Mouse (Mus musculus): ENCODE results near the gene Pmch. TPM values are rescaled to one million over a fixed set of nuclear protein-coding genes. Genes with fewer than 3 reads are reported as not detected.

Pmch gene
- polyA plus RNA-seq, 1 experiment from 2014 or later: 0.47 TPM

GRCm38 (mm10) chr10:88113290-88113689, 22.4 kb downstream of the Pmch start:
- 86% methylated on average over 2 of the region's 2 CpGs for WGBS
- H3K4me3 ChIP-seq (ENCODE audit: low read depth, low read length): no peak overlapping the region
- H3K4me2 ChIP-seq (ENCODE audit: low read depth, low read length): no peak overlapping the region
- H3K9ac ChIP-seq (replicated peaks; ENCODE audit: low read depth, low read length): no peak overlapping the region
- H3K4me1 ChIP-seq (ENCODE audit: control insufficient read depth, insufficient read depth, low read length): no peaks in the 10 kb centered on the region
- no peaks in the 10 kb centered on the region for H3K27me3 ChIP-seq (ENCODE audit: control insufficient read depth, insufficient read depth, low read length)
- no peak overlapping the region for H3K27ac ChIP-seq (ENCODE audit: low read depth, low read length)
- no peaks in the 10 kb centered on the region for H3K9me3 ChIP-seq (ENCODE audit: control insufficient read depth, low read length)
- H3K36me3 ChIP-seq (ENCODE audit: control insufficient read depth, insufficient read depth, low read length): no peaks in the 10 kb centered on the region
- no peak for ATAC-seq (ENCODE audit: low read depth)

GRCm38 (mm10) chr10:88119721-88120120, 28.8 kb downstream of the Pmch start:
- H3K4me1 ChIP-seq (ENCODE audit: control insufficient read depth, insufficient read depth, low read length): no peaks in the 10 kb centered on the region
- H3K4me3 ChIP-seq (ENCODE audit: low read depth, low read length): no peak overlapping the region
- H3K36me3 ChIP-seq (ENCODE audit: control insufficient read depth, insufficient read depth, low read length): no peaks in the 10 kb centered on the region
- no peak overlapping the region for H3K9ac ChIP-seq (replicated peaks; ENCODE audit: low read depth, low read length)
- no peaks in the 10 kb centered on the region for H3K27me3 ChIP-seq (ENCODE audit: control insufficient read depth, insufficient read depth, low read length)
- H3K27ac ChIP-seq (ENCODE audit: low read depth, low read length): no peak overlapping the region
- no peaks in the 10 kb centered on the region for H3K9me3 ChIP-seq (ENCODE audit: control insufficient read depth, low read length)
- no peak overlapping the region for H3K4me2 ChIP-seq (ENCODE audit: low read depth, low read length)
- ATAC-seq (ENCODE audit: low read depth): no peak

GRCm38 (mm10) chr10:88135630-88136029, 44.8 kb downstream of the Pmch start:
- H3K36me3 ChIP-seq (ENCODE audit: control insufficient read depth, insufficient read depth, low read length): no peaks in the 10 kb centered on the region
- H3K4me3 ChIP-seq (ENCODE audit: low read depth, low read length): no peak overlapping the region
- no peak for ATAC-seq (ENCODE audit: low read depth)
- H3K4me1 ChIP-seq (ENCODE audit: control insufficient read depth, insufficient read depth, low read length): no peaks in the 10 kb centered on the region
- H3K9me3 ChIP-seq (ENCODE audit: control insufficient read depth, low read length): no peaks in the 10 kb centered on the region
- 97% methylated on average over 16 of the region's 16 CpGs for WGBS
- H3K9ac ChIP-seq (replicated peaks; ENCODE audit: low read depth, low read length): no peak overlapping the region
- no peak overlapping the region for H3K4me2 ChIP-seq (ENCODE audit: low read depth, low read length)
- no peak overlapping the region for H3K27ac ChIP-seq (ENCODE audit: low read depth, low read length)
- H3K27me3 ChIP-seq (ENCODE audit: control insufficient read depth, insufficient read depth, low read length): no peaks in the 10 kb centered on the region

Other genes with a start within 250 kb of the Pmch start
- gene Igf1, start 232.8 kb upstream of the Pmch start, polyA plus RNA-seq (2014; fragmentation: Nextera tagmentation; extraction: Ambion mirVana): 25.7 and 31.1 TPM in 2 replicates
- gene Parpbp, start 55.9 kb downstream of the Pmch start, polyA plus RNA-seq (2014; fragmentation: Nextera tagmentation; extraction: Ambion mirVana): 2.1 and 2.8 TPM in 2 replicates
- 23.6 and 25.8 TPM in 2 replicates for gene Nup37, start 55.9 kb downstream of the Pmch start, polyA plus RNA-seq (2014; fragmentation: Nextera tagmentation; extraction: Ambion mirVana)
- 38.7 and 42.6 TPM in 2 replicates for gene Washc3, start 110.0 kb downstream of the Pmch start, polyA plus RNA-seq (2014; fragmentation: Nextera tagmentation; extraction: Ambion mirVana)

All from neural tube, embryonic 14.5 days (tissue).